Mouse (Mus musculus) forebrain, embryonic 16.5 days (tissue): ENCODE measurements around the gene Gpr108. TPM values are rescaled to one million over a fixed set of nuclear protein-coding genes. Genes with fewer than 3 reads are reported as not detected.
"Not testable (repeated sequence)": the region's sequence is repeated elsewhere in the genome, so short reads cannot be mapped to it uniquely, and the experiment has no call there.

Experiments used
- ATAC-seq: fragments of 200-750 bp; cut with Nextera tagmentation; 2 replicates; pipeline ENCODE4 v1.8.0; 2017; ENCODE audit warnings: mild to moderate bottlenecking, moderate library complexity
- H3K27ac ChIP-seq: fragments of 300-500 bp; sonication (generic); 2 replicates; pipeline ENCODE4 v1.5.1; 2014; ENCODE audit warnings: low read length, control low read depth
- H3K27me3 ChIP-seq: fragments of 300-500 bp; sonication (generic); replicated peaks from 2 replicates; pipeline ENCODE4 v1.6.1; 2014; ENCODE audit warnings: low read length; ENCODE audit not compliant: control insufficient read depth, insufficient read depth
- H3K36me3 ChIP-seq: fragments of 300-500 bp; sonication (generic); 2 replicates; pipeline ENCODE4 v1.6.1; 2014; ENCODE audit not compliant: control insufficient read depth, insufficient read depth
- H3K4me1 ChIP-seq: fragments of 300-500 bp; sonication (generic); replicated peaks from 2 replicates; pipeline ENCODE4 v1.6.1; 2014; ENCODE audit warnings: low read length; ENCODE audit not compliant: control insufficient read depth, insufficient read depth
- H3K4me2 ChIP-seq: fragments of 300-500 bp; sonication (generic); 2 replicates; pipeline ENCODE4 v1.6.1; 2014; ENCODE audit warnings: mild to moderate bottlenecking, low read length, control low read depth
- H3K4me3 ChIP-seq: fragments of 300-500 bp; sonication (generic); replicated peaks from 2 replicates; pipeline ENCODE4 v1.5.1; 2014; ENCODE audit warnings: mild to moderate bottlenecking, low read length, control low read depth
- H3K9ac ChIP-seq: fragments of 300-500 bp; sonication (generic); replicated peaks from 2 replicates; pipeline ENCODE4 v1.6.1; 2014; ENCODE audit warnings: low read depth, low read length, control low read depth
- H3K9me3 ChIP-seq: fragments of 300-500 bp; sonication (generic); 2 replicates; pipeline ENCODE4 v1.6.1; 2016; ENCODE audit warnings: low read length; ENCODE audit not compliant: control insufficient read depth
- WGBS: fragments of 180-500 bp; shearing (Covaris S2); extraction: QIAGEN DNeasy Blood & Tissue Kit; methylation state at CpG from one replicate; pipeline ENCODE4 v1.1.7; 2014; 5-methylcytosine and 5-hydroxymethylcytosine counted together
- polyA plus RNA-seq: library from polyadenylated mRNA; unstranded; fragments of >200 nt; fragmentation: Nextera tagmentation; extraction: Ambion mirVana; gene quantifications from 2 replicates; pipeline ENCODE4 v1.2.1, GENCODE M21; 2015

Gene Gpr108
- polyA plus RNA-seq, 1 experiment from 2014 or later, result 18.2 TPM

DNA sequence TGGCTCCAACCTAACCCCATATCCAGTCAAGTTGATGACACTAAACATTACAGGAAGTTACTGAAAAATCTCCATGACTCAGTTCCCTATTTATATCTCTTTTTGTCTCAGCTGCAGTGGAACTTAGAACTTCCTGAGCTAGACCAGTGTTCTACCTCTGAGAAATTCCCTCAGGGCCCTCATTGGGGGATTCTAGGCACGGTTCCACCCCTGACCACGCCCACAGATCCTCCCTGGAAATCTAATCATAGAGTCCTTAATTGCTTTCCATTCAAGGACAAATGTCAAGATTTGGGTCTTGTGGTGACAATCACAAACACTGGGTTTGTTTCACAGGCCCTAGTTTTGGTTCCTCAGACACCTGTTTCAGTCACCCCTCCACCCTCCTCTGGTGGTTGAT lies 36.8 kb upstream of the Gpr108 start:
- H3K27me3 ChIP-seq, result no peaks in the 10 kb centered on the region
- H3K27ac ChIP-seq, result no peak overlapping the region
- no peak overlapping the region for H3K4me2 ChIP-seq
- WGBS, result 63% methylated on average over 2 of the region's 2 CpGs
- ATAC-seq, result no peak
- no peak overlapping the region for H3K4me3 ChIP-seq
- H3K36me3 ChIP-seq, result no peaks in the 10 kb centered on the region
- H3K9ac ChIP-seq, result no peak overlapping the region
- H3K9me3 ChIP-seq, result no peaks in the 10 kb centered on the region
- H3K4me1 ChIP-seq, result no peaks in the 10 kb centered on the region

GRCm38 (mm10) chr17:57283906-57284305 lies 35.7 kb upstream of the Gpr108 start:
- 81% methylated on average over 5 of the region's 5 CpGs for WGBS
- Histone ChIP-seq H3K4me1 (no peaks in the 10 kb centered on the region), H3K4me3 (no peak overlapping the region), H3K4me2 (no peak overlapping the region), H3K36me3 (no peaks in the 10 kb centered on the region), H3K27ac (no peak overlapping the region), H3K27me3 (no peaks in the 10 kb centered on the region), H3K9ac (no peak overlapping the region), H3K9me3 (no peaks in the 10 kb centered on the region)
- no peak for ATAC-seq

- WGBS, result 77% methylated on average over 3 of the region's 3 CpGs
- H3K4me1 ChIP-seq, result peaks cover 11% of the 10 kb centered on the region
- no peak for ATAC-seq
- H3K4me2 ChIP-seq, result no peak overlapping the region
- H3K9ac ChIP-seq, result no peak overlapping the region
- peaks cover 8% of the 10 kb centered on the region; the same call in 1 of the 2 replicates for H3K27me3 ChIP-seq
- H3K36me3 ChIP-seq, result no peaks in the 10 kb centered on the region
- H3K9me3 ChIP-seq, result no peaks in the 10 kb centered on the region
- H3K4me3 ChIP-seq, result no peak overlapping the region
- H3K27ac ChIP-seq, result no peak overlapping the region
Observed at GRCm38 (mm10) chr17:57280411-57280810, 32.2 kb upstream of the Gpr108 start.

DNA sequence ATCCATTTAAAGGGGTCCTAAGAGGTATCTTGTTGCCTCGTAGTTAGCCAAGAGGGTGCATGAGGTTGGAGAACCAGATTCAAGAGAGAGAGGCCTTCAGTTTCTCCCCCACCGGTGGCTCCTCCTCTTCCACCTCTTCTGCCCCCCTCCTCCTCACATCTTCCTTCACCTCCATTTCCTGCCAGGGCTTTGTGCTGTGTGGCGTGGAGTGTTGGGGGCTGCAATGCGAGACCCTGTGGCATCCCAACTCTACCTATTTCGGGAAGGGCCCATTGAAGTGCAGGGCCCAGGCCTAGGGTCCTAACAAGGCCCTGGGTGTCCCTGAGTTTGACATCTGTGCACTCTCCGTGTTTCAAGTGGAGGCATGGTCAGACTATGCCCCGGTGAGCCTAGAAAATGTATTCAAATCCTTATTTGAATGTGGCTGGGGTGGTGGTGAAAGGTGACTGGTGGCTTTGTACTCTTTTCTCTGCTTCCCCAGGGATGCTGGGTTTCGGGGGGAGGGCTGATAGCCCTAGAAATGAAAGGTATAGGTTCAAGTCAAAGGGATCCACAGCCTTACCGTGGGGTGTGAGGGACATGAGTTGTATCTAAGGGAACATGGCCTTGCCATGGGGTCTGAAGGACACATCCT lies 31.5 kb upstream of the Gpr108 start:
- no peaks in the 10 kb centered on the region for H3K36me3 ChIP-seq
- H3K27me3 ChIP-seq, result peaks cover 8% of the 10 kb centered on the region
- no peaks in the 10 kb centered on the region for H3K9me3 ChIP-seq
- no peak overlapping the region for H3K27ac ChIP-seq
- H3K4me2 ChIP-seq, result no peak overlapping the region
- H3K4me3 ChIP-seq, result no peak overlapping the region
- H3K9ac ChIP-seq, result no peak overlapping the region
- WGBS, result 47% methylated on average over 9 of the region's 9 CpGs
- ATAC-seq, result no peak
- peaks cover 13% of the 10 kb centered on the region for H3K4me1 ChIP-seq

DNA sequence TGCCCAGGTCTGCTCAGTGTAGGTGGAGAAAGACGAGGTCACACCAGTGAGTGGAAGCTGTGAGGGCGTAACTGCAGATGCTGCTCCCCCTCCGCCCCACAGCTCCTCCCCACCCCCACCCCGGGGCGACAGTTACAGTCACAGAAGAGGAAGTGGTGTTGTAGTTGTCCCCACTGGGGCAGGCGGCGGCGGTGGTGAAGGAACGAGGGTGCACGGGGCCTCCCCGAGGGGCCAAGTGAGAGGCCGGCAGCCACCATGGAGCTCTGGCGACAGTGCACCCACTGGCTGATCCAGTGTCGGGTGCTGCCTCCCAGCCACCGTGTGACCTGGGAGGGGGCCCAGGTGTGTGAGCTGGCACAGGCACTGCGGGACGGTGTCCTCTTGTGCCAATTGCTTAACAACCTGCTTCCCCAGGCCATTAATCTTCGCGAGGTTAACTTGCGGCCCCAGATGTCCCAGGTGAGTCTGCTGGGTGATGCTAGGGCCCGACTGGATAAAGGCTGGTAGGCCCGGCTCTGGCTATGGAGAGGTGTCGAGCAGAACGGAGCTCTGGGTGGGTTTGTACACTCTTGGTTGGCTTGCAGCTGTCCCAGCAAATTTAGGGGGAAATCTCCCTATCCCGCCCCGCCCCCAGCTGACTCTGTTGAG lies 30.8 kb upstream of the Gpr108 start, which contains the start of gene Vav1:
Gene Vav1, plus strand, starts transcription at position 158 of the 648 bp plus-strand sequence.
- Histone ChIP-seq H3K9me3 (no peaks in the 10 kb centered on the region), H3K36me3 (no peaks in the 10 kb centered on the region), H3K27me3 (peaks cover 8% of the 10 kb centered on the region), H3K9ac (no peak within 1 kb of the TSS), H3K4me3 (no peak within 1 kb of the TSS), H3K4me2 (no peak within 1 kb of the TSS), H3K27ac (no peak within 1 kb of the TSS), H3K4me1 (peaks cover 13% of the 10 kb centered on the region)
- 78% methylated on average over 25 of the region's 26 CpGs for WGBS
- ATAC-seq, result no peak

DNA sequence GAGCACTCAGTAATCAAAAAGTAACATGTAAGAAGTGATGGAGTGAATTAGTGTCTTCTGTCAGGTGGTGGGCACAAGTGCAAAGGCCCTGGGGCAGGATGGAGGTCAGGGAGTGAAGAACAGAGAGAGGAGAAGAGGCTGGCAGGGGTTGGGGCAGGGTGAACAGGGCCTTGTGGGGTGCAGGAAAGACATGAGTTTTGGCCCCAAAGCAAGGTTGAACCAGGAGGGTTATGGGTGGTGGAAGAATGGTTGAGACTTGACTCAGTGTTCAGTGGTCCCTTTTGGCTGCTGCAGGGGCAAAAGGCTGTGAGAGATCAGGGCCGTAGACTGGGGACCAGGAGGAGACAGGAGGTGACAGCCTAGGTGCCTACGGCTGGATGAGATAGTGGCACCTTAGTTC lies 30.3 kb upstream of the Gpr108 start:
- no peak for ATAC-seq
- H3K4me2 ChIP-seq, result no peak overlapping the region
- no peaks in the 10 kb centered on the region for H3K36me3 ChIP-seq
- 89% methylated on average over 2 of the region's 2 CpGs for WGBS
- H3K27me3 ChIP-seq, result peaks cover 8% of the 10 kb centered on the region
- no peak overlapping the region for H3K27ac ChIP-seq
- no peak overlapping the region for H3K4me3 ChIP-seq
- no peak overlapping the region for H3K9ac ChIP-seq
- no peaks in the 10 kb centered on the region for H3K9me3 ChIP-seq
- peaks cover 13% of the 10 kb centered on the region for H3K4me1 ChIP-seq

DNA sequence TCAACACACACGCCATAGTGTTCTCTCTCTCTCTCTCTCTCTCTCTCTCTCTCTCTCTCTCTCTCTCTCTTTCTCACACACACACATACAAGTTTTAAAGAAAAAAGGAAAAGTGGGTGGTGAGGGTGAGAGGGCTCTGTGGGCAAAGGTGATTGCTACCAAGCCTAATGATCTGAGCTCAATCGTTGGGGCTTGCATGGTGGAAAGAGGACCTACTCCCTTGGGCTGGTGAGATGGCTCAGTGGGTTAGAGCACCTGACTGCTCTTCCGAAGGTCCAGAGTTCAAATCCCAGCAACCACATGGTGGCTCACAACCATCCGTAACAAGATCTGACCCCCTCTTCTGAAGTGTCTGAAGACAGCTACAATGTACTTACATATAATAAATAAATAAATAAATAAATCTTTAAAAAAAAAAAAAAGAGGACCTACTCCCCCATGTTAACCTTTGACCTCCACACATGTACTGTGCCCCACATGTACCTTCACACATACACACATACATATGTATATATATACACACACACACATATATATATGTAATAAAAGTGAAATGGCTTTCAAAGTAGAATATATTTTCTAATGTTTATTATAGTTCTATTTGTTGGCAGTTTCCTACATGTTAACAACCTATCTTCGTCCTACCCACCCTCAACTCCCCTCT lies 29.5 kb upstream of the Gpr108 start:
- H3K4me1 ChIP-seq, result peaks cover 13% of the 10 kb centered on the region
- ATAC-seq, H3K9me3 ChIP-seq, H3K27me3 ChIP-seq, H3K4me3 ChIP-seq, H3K27ac ChIP-seq, H3K9ac ChIP-seq, H3K36me3 ChIP-seq, H3K4me2 ChIP-seq: not testable (repeated sequence)
- 83% methylated on average over 4 of the region's 5 CpGs for WGBS

- ATAC-seq, result peak; percentile 77
- 0% methylated on average over 20 of the region's 20 CpGs for WGBS
- H3K36me3 ChIP-seq, result no peaks in the 10 kb centered on the region
- peaks cover 8% of the 10 kb centered on the region for H3K27me3 ChIP-seq
- peak overlapping the region; percentile 44 for H3K4me3 ChIP-seq
- H3K9ac ChIP-seq, result peak overlapping the region; percentile 54
- H3K9me3 ChIP-seq, result no peaks in the 10 kb centered on the region
- H3K27ac ChIP-seq, result no peak overlapping the region
- H3K4me1 ChIP-seq, result peaks cover 13% of the 10 kb centered on the region
- peak overlapping the region; percentile 71 for H3K4me2 ChIP-seq
Observed at GRCm38 (mm10) chr17:57276634-57277121, 28.4 kb upstream of the Gpr108 start.

- H3K9ac ChIP-seq, result peak overlapping the region; percentile 35; the same call in 1 of the 2 replicates
- H3K27me3 ChIP-seq, result peaks cover 8% of the 10 kb centered on the region
- WGBS, result 5% methylated on average over 13 of the region's 13 CpGs
- H3K36me3 ChIP-seq, result no peaks in the 10 kb centered on the region
- peaks cover 13% of the 10 kb centered on the region for H3K4me1 ChIP-seq
- H3K27ac ChIP-seq, result no peak overlapping the region
- H3K9me3 ChIP-seq, result no peaks in the 10 kb centered on the region
- peak; percentile 17 for ATAC-seq
- H3K4me3 ChIP-seq, result peak overlapping the region; percentile 44
- H3K4me2 ChIP-seq, result peak overlapping the region; percentile 71
Observed at GRCm38 (mm10) chr17:57275997-57276351, 27.7 kb upstream of the Gpr108 start.
